ENCODE assay signal across 9 mouse cellular contexts in genomic region chr3:51197112-51197731, GRCm38 (mm10). TPM values are rescaled to one million over a fixed set of nuclear protein-coding genes. Genes with fewer than 3 reads are reported as not detected.
A peak's percentile ranks its signal among the peaks of the same experiment; 100 is the strongest.
DNase-seq lines count a peak whose midpoint lies in the region; ATAC-seq and TF ChIP-seq lines count a peak whose summit lies in the region.
"Had no signal": no experiment of that assay in that cellular context is flagged by ENCODE, and none has a peak within 500 bp of the region (broad histone marks: within the 10 kb centered on the region; RNA-seq: fewer than 3 reads in every experiment).

No protein-coding gene starts in this region.

- no peak for ATAC-seq in forebrain, embryonic 11.5 days (replicated peaks; ENCODE audit: low FRiP score)

- no peak overlapping the region for H3K9ac ChIP-seq in forebrain, embryonic 11.5 days (ENCODE audit: low read length)

- H3K4me3 ChIP-seq in E14TG2a.4 (replicated peaks; ENCODE audit: low read length): 0 out of 2 replicates have a peak overlapping the region, but pooled peaks have one; percentile 74
- no peak overlapping the region for H3K4me3 ChIP-seq in forebrain, embryonic 11.5 days (ENCODE audit: low read depth, low read length)

- no peaks in the 10 kb centered on the region for H3K27me3 ChIP-seq in E14TG2a.4 (ENCODE audit: insufficient read depth, low read length)
- H3K27me3 ChIP-seq in forebrain, embryonic 11.5 days (ENCODE audit: control insufficient read depth, insufficient read depth, low read length): no peaks in the 10 kb centered on the region

- WGBS in forebrain, embryonic 11.5 days: 82% methylated on average over 9 of the region's 9 CpGs

- peak; percentile 97 for DNase-seq in 3T3-L1 (ENCODE audit: low read depth, low spot score)
- DNase-seq in gastrocnemius, adult 18-20 months (ENCODE audit: low spot score): peak; percentile 59
- peak; percentile 53 to 56 for DNase-seq in kidney, postnatal 36 days
- no peak for DNase-seq in left cerebral cortex, adult 11 months (ENCODE audit: low spot score)
- no peak for DNase-seq in forebrain, embryonic 11.5 days (ENCODE audit: low spot score)
- no peak for DNase-seq in neural tube, embryonic 10.5 days (ENCODE audit: extremely low spot score, low spot score)
- DNase-seq in retina, postnatal 1 day: no peak
- DNase-seq: midbrain, embryonic 14.5 days had no signal

- TF ChIP-seq CTCF in E14TG2a.4 (conservative IDR thresholded peaks at IDR 0.05; ENCODE audit: low read length): no peak

- peaks cover 70% of the 10 kb centered on the region for H3K4me1 ChIP-seq in E14TG2a.4 (replicated peaks; ENCODE audit: low read depth, low read length)
- H3K4me1 ChIP-seq in forebrain, embryonic 11.5 days (replicated peaks; ENCODE audit: control insufficient read depth, insufficient read depth, low read length): no peaks in the 10 kb centered on the region

- peaks cover 27% of the 10 kb centered on the region for H3K36me3 ChIP-seq in E14TG2a.4 (ENCODE audit: insufficient read depth, low read length)
- no peaks in the 10 kb centered on the region for H3K36me3 ChIP-seq in forebrain, embryonic 11.5 days (ENCODE audit: control insufficient read depth, insufficient read depth, low read length)

- H3K27ac ChIP-seq in forebrain, embryonic 11.5 days (ENCODE audit: low read depth, low read length): no peak overlapping the region

- peaks cover 5% of the 10 kb centered on the region; the same call in 1 of the 2 replicates for H3K9me3 ChIP-seq in E14TG2a.4 (ENCODE audit: low read length)
- no peaks in the 10 kb centered on the region for H3K9me3 ChIP-seq in forebrain, embryonic 11.5 days (ENCODE audit: control insufficient read depth, low read length)

- H3K4me2 ChIP-seq in forebrain, embryonic 11.5 days (ENCODE audit: low read depth, low read length, severe bottlenecking): no peak overlapping the region

RNA-seq across cellular contexts. Expression of gene Noct, which starts 27.0 kb away (rescaled TPM):
- total RNA-seq in gastrocnemius, adult 18-20 months (2021): 10 to 100 TPM; 22.5 to 28.0 TPM
- 14.7 and 15.2 TPM in 2 replicates for polyA plus RNA-seq in forebrain, embryonic 11.5 days (2014; fragmentation: Nextera tagmentation; extraction: Ambion mirVana)

Comparison
In these comparisons a context has a peak if more than half of its experiments do, and no peak if none do; other contexts are left out.
1. DNase-seq: peak in 3T3-L1 (single experiment), gastrocnemius, adult 18-20 months (single experiment) and kidney, postnatal 36 days (2 of 2); none in left cerebral cortex, adult 11 months (single experiment), forebrain, embryonic 11.5 days (single experiment), neural tube, embryonic 10.5 days (single experiment) and retina, postnatal 1 day (single experiment).